Mouse (Mus musculus) erythroblast, adult 5-6 weeks (primary cell): Measurements from ENCODE around the gene Gm20388. TPM values are rescaled to one million over a fixed set of nuclear protein-coding genes. Genes with fewer than 3 reads are reported as not detected.

ENCODE experiments used
- ATAC-seq: replicated peaks from 2 replicates; pipeline ENCODE4 v1.8.0; 2016; ENCODE audit warnings: moderate number of reproducible peaks, mild to moderate bottlenecking, moderate TSS enrichment, inconsistent platforms; ENCODE audit not compliant: poor library complexity, low FRiP score, severe bottlenecking
- total RNA-seq, 2 experiments: library from RNA; stranded (forward) in 1 of 2; stranded (reverse) in 1 of 2; fragments of 150-400 nt in 1 of 2; fragments of 200-764, 138-1000 nt in 1 of 2; gene quantifications; 2 replicates each; pipeline versions ENCODE4 v1.2.3 to v1.2.4; 2015 to 2017; ENCODE audit warnings: low replicate concordance in 2 of 2

Gene Gm20388
- total RNA-seq, 2 experiments from 2014 or later = 2.9 to 7.8 TPM

DNA sequence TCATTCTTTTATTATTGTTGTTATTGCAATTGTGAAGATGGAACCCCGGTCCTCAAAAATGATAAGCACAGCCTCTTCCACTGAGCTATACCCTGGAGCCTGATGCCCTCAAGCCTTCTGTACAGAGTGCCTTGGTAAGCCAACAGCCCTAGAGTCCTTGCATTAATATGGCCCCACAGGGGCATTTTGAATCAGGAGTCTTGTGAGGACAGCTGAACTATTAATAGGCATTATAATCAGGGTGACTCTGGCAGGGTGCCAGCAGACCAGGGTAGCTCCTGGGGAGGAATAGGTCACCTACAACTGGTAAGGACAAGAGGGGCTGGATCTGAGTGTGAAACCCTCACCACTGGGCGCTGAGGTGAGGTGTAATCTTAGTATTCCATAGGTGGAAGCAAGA is 679.3 kb downstream of the Gm20388 start:
- no peak for ATAC-seq

DNA sequence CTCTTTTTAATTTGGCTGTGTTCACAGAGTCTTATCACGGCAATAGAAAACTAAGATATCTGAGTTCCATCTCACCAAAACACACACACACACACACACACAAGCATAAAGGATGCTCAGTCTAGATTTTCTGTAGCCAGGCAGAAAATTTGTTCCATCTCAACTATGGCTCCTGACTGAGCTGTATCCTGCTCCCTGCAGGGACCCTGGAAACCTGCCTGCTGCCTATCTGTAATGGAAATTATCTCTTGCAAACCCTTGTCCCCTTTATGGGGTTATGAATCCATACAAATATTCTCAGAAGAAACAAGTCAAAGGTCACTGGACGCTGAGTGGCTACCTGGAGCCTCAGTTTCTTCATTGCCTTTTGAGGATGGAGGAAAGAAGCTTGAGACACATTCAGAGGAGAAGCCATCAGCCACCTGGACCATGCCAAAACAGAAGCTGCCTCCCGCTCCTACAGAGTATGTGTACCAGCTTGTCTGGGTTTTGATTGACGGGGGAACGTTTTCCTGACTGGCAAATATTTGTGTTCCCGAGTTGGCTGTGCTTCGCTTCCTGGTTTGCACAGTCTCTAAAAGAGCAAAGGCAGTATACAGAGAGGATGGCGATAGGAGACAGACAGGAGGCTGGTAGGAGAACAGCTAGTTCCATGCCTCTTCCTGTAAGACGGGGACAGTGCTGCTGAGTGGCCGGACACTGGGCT is 681.1 kb downstream of the Gm20388 start:
- ATAC-seq = no peak

DNA sequence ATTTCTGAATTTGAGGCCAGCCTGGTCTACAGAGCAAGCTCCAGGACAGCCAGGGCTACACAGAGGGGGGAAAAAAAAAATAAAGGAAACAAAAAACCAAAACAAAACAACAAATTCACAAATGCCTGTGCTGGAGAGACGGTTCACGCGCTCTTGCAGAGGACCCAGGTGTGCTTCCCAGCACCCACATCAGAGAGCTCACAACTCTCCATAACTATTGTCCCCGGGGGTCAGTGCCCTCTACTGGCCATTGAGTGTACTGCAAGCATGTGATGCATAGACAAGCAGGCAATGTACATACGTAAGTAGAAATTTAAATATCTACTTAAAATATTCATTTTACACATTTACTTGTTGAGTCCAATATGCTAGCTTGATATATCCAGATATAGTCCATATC is 683.9 kb downstream of the Gm20388 start:
- no peak for ATAC-seq

DNA sequence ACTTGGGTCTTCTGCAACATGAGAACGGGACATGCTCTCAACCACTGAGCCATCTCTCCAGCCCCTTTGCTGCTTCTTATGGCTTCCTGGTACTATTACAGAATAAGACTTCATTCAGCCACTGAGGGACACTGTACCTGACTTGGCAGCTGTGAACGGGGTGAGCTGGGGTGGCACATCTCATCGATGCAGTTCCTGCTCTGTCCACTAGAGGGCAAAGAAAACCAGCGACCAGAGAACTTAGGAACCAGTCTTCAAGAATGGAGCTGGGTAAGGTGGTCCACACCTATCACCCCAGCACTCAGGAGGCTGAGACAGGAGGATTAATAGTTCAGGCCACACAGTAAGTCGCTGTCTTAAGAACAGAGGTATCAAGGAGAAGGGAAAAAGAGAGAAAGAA is 685.3 kb downstream of the Gm20388 start:
- peak; percentile 80 for ATAC-seq

DNA sequence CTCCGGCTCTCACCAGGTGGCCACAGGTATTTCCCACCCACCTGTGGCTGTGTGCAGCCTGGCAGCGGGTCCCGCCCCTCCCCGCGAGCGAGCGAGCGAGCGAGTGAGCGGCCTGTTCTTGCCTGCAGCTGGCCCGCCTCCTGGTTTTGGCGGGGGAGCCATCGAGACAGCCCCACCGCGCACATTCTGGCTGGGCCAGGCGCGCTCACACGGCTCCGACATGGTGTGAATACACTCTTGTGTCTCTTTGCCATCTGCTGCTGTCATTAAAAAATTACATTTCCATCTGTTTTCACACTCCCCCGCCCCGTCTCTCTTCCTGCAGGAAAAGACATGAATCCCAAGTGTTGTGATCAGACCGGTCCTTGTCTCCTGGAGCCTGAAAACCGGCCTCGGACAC is 687.9 kb downstream of the Gm20388 start:
- no peak for ATAC-seq

DNA sequence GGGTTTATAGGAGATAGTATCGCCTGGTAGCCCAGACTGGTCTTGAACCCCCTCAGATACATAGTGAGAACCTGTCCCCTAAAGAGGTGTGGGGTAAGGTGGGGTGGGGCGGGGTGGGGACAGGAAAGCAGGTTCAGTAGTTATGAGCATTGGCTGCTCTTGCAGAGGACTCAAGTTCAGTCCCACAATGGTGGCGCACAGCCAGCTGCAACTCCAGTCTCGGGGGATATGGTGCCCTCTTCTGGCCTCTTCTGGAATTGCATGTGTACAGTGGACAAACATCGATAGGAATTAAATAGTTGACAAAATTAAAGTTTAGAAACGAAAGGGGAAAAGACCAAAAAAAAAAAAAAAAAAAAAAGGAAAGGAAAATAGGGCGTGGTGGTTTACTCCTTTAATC is 688.9 kb downstream of the Gm20388 start:
- 0 out of 2 replicates have a peak, but pooled peaks have one; percentile 46 for ATAC-seq

DNA sequence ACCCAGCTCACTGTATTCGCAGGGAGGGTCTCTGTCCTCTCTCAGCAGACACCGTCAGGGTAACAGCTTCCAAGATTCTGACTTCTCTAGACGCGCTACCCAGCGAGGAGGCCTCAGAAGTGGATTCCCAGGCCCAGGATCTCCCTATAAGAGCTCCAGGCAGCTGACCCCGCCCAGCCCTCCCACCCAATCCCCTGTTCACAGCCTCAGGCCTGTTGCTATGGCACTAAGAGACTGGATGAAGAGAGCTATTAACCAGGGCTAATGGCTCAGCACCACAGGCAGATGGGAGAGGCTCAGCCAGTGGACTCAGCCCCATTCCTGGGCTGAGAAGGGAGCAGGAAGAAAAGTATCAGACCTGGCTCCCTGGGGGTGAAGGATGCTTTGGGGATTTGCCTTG is 692.0 kb downstream of the Gm20388 start:
- no peak for ATAC-seq

DNA sequence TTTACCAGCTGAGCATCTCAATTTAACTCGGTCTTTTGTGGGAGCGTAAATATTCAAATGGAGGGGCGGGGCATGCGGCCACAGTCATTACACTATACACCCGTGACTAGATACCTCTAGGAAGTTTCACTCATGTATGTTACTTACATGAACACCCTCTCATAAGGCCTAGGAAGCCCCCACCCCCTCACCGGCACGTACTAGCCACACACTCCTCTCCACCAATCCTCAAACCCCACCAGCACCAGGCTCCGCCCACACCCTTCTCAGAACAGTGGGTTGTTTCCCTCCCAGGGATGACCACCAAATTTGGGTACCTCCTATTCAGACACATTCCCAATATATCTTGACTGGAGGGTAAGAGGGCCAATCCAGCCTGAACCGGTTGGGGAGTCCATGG is 696.8 kb downstream of the Gm20388 start:
- ATAC-seq = no peak

DNA sequence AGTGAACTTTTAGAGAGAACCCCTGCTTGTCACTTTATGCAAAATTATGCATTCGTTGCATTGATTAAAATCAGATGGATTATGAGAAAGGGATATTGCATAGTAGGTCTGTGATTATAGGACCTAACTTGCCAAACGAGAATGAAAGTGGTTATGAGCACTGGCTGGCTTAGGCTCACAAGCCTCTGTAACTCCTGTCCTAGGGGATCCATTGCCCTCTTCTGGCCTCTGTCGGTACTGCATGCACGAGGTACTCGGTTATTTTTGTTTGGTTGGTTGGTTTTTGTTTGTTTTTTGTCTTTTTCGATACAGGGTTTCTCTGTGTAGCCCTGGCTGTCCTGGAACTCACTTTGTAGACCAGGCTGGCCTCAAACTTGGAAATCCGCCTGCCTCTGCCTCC is 697.2 kb downstream of the Gm20388 start:
- ATAC-seq = peak; percentile 73

DNA sequence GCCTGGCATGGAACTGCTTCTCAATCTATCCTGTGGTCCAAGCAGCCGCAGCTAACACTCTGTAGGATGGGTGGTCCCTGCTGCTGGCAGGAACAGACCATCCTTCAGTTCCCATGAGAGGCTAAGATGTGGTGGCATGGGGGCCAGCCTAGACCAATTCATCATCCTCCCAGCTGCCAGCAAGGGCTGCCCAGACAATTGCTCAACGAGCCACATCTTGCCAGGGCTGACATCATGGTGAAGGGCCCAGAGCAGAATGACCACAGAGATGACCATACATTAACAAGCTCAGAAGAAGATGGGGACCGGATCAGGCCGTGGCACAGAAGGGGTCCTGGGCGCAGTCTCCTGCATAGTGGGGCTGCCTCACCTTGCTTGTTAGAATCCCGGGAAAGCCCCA is 700.2 kb downstream of the Gm20388 start:
- ATAC-seq = no peak

DNA sequence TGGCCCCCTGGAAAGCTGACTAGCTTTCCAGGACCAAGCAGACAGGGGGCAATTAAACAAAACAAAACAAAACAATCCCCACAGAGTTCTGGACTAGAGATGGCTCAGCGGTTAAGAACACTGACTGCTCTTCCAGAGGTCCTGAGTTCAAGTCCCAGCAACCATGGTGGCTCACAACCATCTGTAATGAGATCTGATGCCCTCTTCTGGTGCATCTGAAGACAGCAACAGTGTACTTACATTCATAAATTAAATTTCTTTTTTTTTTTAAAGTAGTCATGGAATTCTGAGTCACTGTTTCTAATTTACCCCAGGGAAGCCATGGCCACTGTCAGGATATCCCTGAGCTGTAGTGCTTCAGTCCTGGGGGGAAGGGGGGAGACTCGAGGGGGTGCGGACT is 703.9 kb downstream of the Gm20388 start:
- ATAC-seq = no peak

DNA sequence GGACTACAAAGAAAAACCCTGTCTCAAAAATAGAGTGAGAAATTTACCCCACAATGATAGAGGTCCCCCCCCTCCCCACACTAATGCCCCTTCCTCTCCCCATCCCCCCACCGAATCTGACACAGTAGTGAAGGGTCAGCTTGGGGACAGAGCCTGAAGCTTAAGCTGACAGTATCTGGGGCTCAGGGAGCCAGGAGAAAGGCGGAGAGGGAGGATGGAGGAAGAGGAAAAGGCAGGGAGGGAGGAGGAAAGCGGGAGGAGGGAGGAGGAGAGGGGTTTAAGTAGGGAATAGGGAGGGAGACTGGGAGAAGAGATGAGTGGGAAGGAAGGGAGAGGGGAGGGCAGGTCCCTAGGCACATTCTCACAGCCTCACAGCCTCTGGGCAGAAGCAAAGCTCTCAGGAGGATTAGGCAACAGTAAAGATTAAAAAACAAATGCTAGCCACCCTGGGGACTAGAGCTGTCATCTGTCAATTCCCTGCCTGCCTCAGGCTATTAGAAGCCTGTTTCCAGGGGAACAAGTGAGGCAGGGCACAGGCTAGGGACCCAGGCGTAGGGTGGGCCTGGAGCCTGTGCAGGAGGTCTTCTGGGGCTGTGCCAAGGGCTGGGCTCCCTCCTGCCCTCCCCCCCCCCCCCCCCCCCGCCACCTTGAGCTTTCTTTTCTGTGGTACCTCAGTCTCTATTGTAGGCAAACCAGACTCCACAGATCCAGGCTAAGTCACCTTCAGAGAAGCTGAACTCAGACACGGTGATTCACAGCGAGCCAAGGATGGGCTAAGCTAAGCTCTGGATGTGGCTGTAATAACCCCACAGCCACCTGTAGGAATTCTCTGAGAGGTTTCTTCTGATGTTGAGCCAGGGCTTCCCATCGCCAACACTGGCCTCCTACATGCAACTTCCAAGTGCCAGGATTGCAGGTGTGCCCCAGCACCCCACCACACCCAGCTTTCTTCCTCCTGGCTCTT is 706.3 kb downstream of the Gm20388 start:
- no peak for ATAC-seq

DNA sequence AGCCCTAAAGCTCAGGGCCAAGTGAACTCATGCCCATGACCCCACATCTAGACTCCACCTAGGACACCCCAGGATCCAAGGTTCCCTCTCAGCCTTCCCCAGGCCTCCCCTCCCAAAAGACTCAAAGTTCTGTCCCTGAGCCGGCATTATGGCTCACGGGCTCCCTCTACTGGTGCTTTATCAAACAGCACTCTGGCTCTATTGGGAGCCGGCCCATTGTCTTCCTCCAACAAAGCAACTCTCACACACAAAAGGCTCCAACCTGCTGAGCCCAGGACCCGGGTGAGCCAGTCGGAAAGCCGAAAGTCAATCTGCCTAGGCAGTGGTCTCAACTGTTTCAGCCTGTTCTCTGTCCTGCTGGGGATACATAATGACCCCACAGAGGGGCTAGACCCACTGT is 707.5 kb downstream of the Gm20388 start:
- peak; percentile 77 for ATAC-seq

DNA sequence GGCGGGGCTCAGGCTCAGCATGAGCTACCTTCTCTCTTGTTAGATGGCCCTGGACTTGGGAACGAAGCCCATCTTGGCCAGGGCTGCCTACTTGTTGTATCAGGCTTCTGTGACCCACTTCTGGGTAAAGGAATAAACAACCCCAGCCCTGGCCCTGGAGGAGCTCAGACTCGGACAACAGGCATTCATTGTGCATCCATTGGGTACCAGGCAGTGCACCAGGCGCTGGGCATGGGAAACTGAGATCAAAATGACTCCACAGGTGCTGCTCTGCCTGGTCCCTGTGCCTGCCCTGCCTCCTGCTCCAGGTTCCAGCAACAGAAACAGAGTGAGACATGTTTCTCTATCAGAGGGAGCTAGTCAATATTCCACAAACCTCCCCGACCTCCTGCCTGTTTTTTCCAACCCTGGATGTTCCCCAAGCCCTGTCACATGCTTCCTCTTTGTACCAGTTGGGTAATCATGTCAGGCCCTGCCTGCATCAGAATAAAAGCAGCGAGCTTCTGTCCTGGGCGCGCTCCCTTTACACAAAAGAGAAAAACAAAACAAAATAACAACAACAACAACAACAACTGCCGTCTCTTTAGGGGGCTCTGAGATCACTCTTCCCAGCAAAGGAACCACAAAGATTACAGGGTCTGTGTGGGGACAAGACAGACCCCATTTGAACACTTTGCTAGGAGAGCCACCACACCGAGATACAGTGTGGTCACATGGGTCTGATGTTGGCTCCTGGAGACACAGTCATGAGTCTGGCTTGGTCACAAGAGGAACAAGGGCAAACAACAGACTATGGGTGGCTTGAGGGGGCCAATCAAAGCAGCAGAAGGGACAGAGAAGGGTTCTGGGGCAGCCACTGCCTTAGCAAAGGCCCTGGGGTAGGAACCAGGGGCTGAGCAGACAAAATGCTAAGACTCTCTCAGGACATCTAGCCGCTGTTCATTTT is 708.9 kb downstream of the Gm20388 start:
- no peak for ATAC-seq

DNA sequence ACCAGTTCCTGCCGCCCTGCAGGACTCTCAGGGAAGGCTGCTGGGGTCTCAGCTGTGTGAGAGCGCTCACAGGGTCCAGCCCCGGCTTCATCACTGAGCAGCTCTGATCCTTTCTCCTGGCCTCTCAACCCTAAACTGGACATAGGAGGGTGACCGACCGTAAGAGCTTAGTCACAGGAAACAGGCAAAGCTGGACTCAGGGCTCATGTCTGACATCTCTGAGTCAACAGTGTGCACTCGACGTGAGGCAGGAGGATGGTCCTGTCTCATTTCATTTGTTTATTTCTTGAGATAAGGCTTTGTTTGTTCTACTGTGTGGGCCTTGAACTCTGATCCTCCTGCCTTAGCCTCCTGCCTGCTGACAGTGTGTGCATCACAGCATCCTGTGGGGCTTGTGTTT is 709.8 kb downstream of the Gm20388 start:
- no peak for ATAC-seq

DNA sequence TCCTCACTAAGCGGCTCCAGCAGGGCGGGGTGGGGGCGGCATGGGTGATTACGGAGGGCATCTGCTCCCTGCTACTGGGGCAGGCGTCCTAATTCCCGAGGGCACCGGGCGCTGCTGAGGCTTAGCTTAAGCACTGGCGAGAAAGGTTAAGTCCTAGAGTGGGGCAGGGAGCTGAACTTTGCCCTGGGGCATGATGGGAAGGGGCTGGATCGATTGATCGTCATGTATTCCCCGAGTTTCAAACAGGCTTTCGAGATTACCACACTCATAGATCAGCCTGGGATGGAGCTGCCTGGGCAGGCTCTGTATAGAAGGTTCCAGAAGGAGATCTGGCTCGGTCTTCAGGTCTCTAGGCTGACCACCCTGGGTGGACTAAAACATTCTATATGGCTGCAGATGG is 711.5 kb downstream of the Gm20388 start:
- no peak for ATAC-seq

DNA sequence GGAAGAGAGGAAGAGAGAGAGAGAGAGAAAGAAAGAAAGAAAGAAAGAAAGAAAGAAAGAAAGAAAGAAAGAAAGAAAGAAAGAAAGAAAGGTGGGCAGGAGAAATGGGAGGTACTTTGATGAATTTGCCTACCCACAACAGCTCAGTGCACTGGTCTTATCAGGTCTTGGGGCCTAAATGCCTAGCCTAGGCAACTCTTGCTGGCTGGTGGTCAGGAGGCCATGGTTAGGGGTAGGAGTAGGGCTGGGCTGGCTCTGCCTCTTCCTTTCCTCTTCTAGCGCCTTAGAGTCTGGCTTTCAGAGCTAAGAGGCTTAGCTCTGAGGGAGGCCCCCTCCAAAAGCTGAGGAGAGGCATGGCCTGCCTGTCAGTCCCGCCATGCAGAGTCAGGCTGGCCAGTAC is 713.0 kb downstream of the Gm20388 start:
- no peak for ATAC-seq

DNA sequence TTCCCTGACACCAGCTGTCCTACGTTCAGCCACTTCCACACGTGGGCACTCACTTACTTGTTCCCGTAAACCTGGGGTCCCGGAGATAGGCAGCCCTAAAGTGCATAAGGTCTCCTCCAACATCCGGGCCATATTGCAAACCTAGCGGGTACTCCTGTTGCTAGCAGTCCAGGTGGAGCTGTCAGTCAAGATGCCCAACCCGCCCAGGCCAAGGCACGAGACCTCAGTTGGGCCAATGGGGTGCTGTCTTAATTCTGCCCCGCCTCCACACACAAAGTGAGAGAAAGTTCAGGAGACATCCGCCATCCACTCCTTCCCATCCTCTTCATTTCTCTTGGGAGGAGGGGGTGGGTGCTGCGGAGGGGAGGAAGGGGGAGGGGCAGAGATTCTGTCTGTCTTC is 715.8 kb downstream of the Gm20388 start:
- ATAC-seq = no peak

DNA sequence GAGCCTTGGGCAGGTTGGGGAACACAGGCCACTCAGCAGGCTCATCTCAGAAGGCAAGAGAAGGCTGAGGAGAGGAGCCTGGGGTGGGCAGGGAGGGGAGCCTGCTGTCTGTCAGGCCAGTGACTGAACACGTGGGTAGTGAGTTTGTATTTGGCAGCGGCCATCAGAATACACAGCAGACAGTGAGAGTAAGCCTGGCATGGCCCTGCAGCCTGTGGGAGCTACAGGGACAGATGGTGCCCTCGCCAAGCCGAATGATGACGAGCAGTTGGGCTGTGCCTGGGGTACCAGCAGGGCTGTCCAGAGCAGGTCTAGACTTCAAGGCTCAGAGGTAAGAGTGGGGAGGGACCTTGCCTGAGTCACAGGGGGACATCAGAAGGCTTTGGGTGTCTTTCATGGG is 716.7 kb downstream of the Gm20388 start:
- no peak for ATAC-seq

DNA sequence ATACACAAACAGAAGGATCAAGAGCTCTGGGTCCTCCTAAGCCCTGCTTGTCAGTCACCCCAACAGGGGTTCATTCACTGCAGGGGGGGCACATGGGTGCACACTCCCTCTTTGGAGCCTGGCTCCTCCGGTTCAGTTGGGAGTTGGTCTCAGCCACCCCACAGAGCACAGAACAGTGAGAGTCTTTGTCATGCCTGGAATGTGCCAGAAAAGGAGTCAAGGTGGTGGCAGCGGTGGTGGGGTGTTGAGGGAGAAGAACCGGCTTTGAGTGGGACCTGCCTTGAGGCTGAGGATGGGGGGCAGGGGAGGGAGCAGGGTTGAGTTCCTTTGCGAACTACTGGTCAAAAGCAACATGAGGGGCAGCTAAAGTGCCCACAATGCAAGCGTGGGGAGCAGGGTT is 719.4 kb downstream of the Gm20388 start:
- ATAC-seq = no peak
